Mouse (Mus musculus): ENCODE measurements around the gene Rexo4. TPM values are rescaled to one million over a fixed set of nuclear protein-coding genes. Genes with fewer than 3 reads are reported as not detected.
A peak's percentile ranks its signal among the peaks of the same experiment; 100 is the strongest.

The Rexo4 gene
- total and polyA plus RNA-seq, 3 experiments, result 8.4 to 13.1 (median 11.2) TPM

DNA sequence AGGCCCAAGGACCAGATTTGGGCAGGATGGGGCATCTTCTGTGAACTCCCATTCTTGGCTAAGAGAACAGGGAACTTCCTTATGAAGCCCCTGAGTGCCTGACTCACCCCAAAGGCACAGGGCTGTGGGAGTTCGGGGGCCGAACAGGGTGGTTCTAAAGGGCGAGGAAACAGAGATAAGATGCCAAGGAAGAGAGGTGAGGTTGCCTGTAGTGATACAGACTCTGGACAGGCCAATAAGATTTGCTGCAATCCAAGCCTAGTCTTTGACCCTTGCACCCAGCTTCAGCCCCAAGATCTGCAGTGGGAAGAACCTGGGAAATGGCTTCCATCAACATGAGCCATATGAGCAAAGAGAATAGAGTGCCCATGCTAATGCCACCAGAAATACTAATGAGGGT lies 20.9 kb downstream of the Rexo4 start:
- Histone ChIP-seq H3K27me3 (ENCODE audit: control insufficient read depth, insufficient read depth, low read length) (no peaks in the 10 kb centered on the region), H3K4me1 (ENCODE audit: control insufficient read depth, insufficient read depth, low read length) (no peaks in the 10 kb centered on the region), H3K27ac (no peak overlapping the region), H3K9ac (ENCODE audit: low read depth, low read length) (no peak overlapping the region), H3K79me2 (replicated peaks; ENCODE audit: control insufficient read depth, insufficient read depth, low read length) (no peaks in the 10 kb centered on the region), H3K4me3 (no peak overlapping the region), H3K36me3 (ENCODE audit: control insufficient read depth, insufficient read depth, low read length) (no peaks in the 10 kb centered on the region)
- TF ChIP-seq EP300 (IDR thresholded peaks at IDR 0.05; ENCODE audit: insufficient read depth, low read depth, low read length), result no peak
- WGBS, result 73% methylated on average over 3 of the region's 3 CpGs
- no peak for DNase-seq
- intact Hi-C loops (cut with DNase I), result no loop called here

DNA sequence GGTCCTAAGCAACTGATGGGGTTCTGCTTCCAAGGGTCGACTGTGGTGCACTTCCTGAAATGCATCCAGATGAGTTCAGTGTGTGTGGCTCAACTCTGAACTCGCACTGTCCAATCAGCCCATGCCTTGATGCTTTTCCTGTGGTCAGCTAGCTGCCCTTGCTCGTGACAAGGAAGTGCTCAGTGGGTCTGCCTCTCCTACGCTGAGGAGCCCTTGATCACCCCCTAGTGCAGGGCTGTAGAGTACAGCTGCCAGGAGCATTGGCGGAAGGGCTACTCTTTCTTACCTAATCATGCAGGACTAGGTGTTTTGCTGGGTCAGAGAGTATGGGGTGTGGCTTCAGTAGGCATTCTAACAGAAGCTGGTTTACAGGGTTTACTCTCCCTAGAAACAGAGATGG lies 22.6 kb downstream of the Rexo4 start:
- intact Hi-C loops (cut with DNase I), result no loop called here
- Histone ChIP-seq H3K27me3 (ENCODE audit: control insufficient read depth, insufficient read depth, low read length) (no peaks in the 10 kb centered on the region), H3K27ac (no peak overlapping the region), H3K79me2 (replicated peaks; ENCODE audit: control insufficient read depth, insufficient read depth, low read length) (no peaks in the 10 kb centered on the region), H3K4me3 (no peak overlapping the region), H3K36me3 (ENCODE audit: control insufficient read depth, insufficient read depth, low read length) (no peaks in the 10 kb centered on the region), H3K9ac (ENCODE audit: low read depth, low read length) (no peak overlapping the region), H3K4me1 (ENCODE audit: control insufficient read depth, insufficient read depth, low read length) (no peaks in the 10 kb centered on the region)
- TF ChIP-seq POLR2A (IDR thresholded peaks at IDR 0.05; ENCODE audit: insufficient read depth, low read depth, low read length) (no peak), CTCF (IDR thresholded peaks at IDR 0.05) (peak; percentile 7; the same call in 1 of the 2 replicates), EP300 (IDR thresholded peaks at IDR 0.05; ENCODE audit: insufficient read depth, low read depth, low read length) (no peak)
- 27% methylated on average over 5 of the region's 5 CpGs for WGBS
- no peak for DNase-seq

DNA sequence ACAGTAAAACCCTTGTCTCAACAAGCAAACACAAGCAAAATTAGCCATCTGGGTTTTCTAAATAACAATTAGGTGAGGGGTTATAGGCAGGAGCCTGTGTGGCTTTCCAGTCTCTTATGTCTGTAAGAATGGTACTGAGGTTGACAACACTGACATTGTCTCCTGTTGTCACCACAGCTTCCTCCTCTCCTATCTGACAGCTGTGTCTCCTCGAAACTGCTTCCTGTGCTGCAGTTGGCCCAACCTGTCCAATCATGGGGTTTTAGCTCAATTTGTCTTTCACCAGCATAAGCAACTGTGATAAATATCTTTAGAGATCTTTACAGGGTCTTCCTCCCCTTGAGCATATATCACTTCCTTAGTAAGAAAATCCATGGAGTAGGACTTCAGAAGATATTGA lies 27.8 kb downstream of the Rexo4 start:
- H3K79me2 ChIP-seq (replicated peaks; ENCODE audit: control insufficient read depth, insufficient read depth, low read length), result no peaks in the 10 kb centered on the region
- H3K4me3 ChIP-seq, result no peak overlapping the region
- no peak overlapping the region for H3K27ac ChIP-seq
- no peak for DNase-seq
- H3K36me3 ChIP-seq (ENCODE audit: control insufficient read depth, insufficient read depth, low read length), result no peaks in the 10 kb centered on the region
- H3K4me1 ChIP-seq (ENCODE audit: control insufficient read depth, insufficient read depth, low read length), result no peaks in the 10 kb centered on the region
- TF ChIP-seq POLR2A (IDR thresholded peaks at IDR 0.05; ENCODE audit: insufficient read depth, low read depth, low read length) (no peak), CTCF (IDR thresholded peaks at IDR 0.05) (no peak), EP300 (IDR thresholded peaks at IDR 0.05; ENCODE audit: insufficient read depth, low read depth, low read length) (no peak)
- no peaks in the 10 kb centered on the region for H3K27me3 ChIP-seq (ENCODE audit: control insufficient read depth, insufficient read depth, low read length)
- intact Hi-C loops (cut with DNase I), result loop anchor here (10.0 kb wide), 1 partner anchor 298 kb away; no protein-coding TSS in a partner anchor
- WGBS, result 34% methylated on average over 1 of the region's 1 CpGs
- no peak overlapping the region for H3K9ac ChIP-seq (ENCODE audit: low read depth, low read length)

DNA sequence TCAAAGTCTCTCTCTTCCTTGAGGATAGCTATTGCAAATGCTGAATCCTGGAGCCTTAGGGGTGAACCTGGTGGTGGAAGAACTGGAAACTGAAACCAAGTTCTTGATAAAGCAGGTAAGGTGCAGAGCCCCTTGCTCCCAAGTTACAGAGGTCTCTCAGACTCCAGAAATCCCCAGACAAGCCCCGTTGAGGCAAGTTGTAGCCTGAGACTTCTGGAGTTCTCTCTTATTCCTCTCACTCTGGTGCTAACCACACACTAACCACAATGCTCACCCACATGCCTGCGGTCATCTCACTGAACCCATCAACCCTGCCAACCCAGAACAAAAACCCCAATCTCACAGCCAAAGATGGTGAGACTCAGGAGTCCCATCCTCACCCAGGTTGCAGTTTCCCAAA lies 28.9 kb downstream of the Rexo4 start:
- Histone ChIP-seq H3K27ac (no peak overlapping the region), H3K4me1 (ENCODE audit: control insufficient read depth, insufficient read depth, low read length) (peaks cover 6% of the 10 kb centered on the region), H3K4me3 (no peak overlapping the region), H3K27me3 (ENCODE audit: control insufficient read depth, insufficient read depth, low read length) (no peaks in the 10 kb centered on the region), H3K36me3 (ENCODE audit: control insufficient read depth, insufficient read depth, low read length) (peaks cover under 1% of the 10 kb centered on the region; the same call in 1 of the 2 replicates), H3K9ac (ENCODE audit: low read depth, low read length) (no peak overlapping the region), H3K79me2 (replicated peaks; ENCODE audit: control insufficient read depth, insufficient read depth, low read length) (peaks cover 1% of the 10 kb centered on the region; the same call in 1 of the 2 replicates)
- no peak for DNase-seq
- 84% methylated on average over 2 of the region's 2 CpGs for WGBS
- TF ChIP-seq EP300 (IDR thresholded peaks at IDR 0.05; ENCODE audit: insufficient read depth, low read depth, low read length), result no peak
- TF ChIP-seq CTCF (IDR thresholded peaks at IDR 0.05), result no peak
- intact Hi-C loops (cut with DNase I), result loop anchor here (10.0 kb wide), 1 partner anchor 300 kb away; no protein-coding TSS in a partner anchor

DNA sequence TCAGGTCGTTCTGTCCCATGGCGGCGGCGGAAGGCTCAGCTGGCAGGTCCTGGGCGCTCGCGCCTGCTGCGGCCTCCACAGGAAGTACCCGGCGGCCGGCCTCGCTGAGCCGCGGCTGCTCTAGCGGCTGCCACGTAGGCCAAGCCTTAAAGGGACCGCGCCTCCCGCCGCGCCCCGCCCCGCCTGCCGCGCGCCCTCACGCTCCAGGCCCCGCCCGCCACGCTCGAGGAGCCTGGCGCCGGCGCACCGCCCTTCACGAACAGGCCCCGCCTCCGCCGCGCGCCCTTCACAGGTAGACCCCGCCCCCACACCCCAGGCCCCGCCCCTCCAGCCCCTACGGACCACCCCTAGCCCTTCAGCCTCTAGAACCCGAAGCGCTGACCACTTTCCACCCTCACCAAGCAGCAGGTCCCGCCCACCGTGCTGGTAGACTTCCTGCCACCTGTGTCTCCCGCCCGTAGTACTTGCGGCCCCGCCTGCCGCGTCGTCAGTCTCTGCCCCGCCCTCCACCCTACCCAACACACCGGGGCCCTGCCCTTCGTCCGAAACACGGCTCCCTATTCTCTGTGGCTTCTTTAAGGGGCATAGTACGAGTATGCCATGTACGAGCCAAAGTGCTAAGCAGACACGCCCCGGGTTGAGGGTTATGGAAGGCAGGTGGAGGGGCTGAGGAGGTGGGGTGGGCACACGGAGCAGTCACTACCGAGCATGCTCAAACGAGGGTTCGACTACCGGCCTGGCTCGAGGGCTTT lies 30.7 kb downstream of the Rexo4 start, which contains the start of the genes Surf4 and Stkld1:
Gene Surf4, minus strand, starts transcription at position 625 of the 752 bp plus-strand sequence.
Gene Stkld1, plus strand, starts transcription at position 744 of the 752 bp plus-strand sequence.
- Histone ChIP-seq H3K27ac (peak within 1 kb of the TSS; percentile 92), H3K27me3 (ENCODE audit: control insufficient read depth, insufficient read depth, low read length) (no peaks in the 10 kb centered on the region), H3K79me2 (replicated peaks; ENCODE audit: control insufficient read depth, insufficient read depth, low read length) (peaks cover 3% of the 10 kb centered on the region; the same call in 1 of the 2 replicates), H3K36me3 (ENCODE audit: control insufficient read depth, insufficient read depth, low read length) (peaks cover 2% of the 10 kb centered on the region; the same call in 1 of the 2 replicates), H3K4me3 (peak within 1 kb of the TSS; percentile 67), H3K9ac (ENCODE audit: low read depth, low read length) (peak within 1 kb of the TSS; percentile 99), H3K4me1 (ENCODE audit: control insufficient read depth, insufficient read depth, low read length) (peaks cover 8% of the 10 kb centered on the region)
- TF ChIP-seq POLR2A (IDR thresholded peaks at IDR 0.05; ENCODE audit: insufficient read depth, low read depth, low read length) (peak; percentile 77), EP300 (IDR thresholded peaks at IDR 0.05; ENCODE audit: insufficient read depth, low read depth, low read length) (no peak), CTCF (IDR thresholded peaks at IDR 0.05) (peak; percentile 27)
- intact Hi-C loops (cut with DNase I), result loop anchor here (5.0 to 10.0 kb wide), 2 partner anchors 79 to 301 kb away; no protein-coding TSS in a partner anchor
- under 1% methylated on average over 60 of the region's 70 CpGs for WGBS
- peak; percentile 95 to 97 for DNase-seq

Data from heart, adult 2 months (tissue).